Mouse (Mus musculus): ENCODE measurements around the gene Ephb2.

Ephb2 gene

GRCm38 (mm10) chr4:136733217-136733865 is 102.4 kb downstream of the Ephb2 start:
- in situ Hi-C loops (cut with MboI, MseI) = no loop called here

GRCm38 (mm10) chr4:136732536-136733121 is 103.2 kb downstream of the Ephb2 start:
- in situ Hi-C loops (cut with MboI, MseI) = no loop called here

GRCm38 (mm10) chr4:136731761-136732160 is 104.0 kb downstream of the Ephb2 start:
- in situ Hi-C loops (cut with MboI, MseI) = no loop called here

GRCm38 (mm10) chr4:136731008-136731609 is 104.7 kb downstream of the Ephb2 start:
- in situ Hi-C loops (cut with MboI, MseI) = no loop called here

DNA sequence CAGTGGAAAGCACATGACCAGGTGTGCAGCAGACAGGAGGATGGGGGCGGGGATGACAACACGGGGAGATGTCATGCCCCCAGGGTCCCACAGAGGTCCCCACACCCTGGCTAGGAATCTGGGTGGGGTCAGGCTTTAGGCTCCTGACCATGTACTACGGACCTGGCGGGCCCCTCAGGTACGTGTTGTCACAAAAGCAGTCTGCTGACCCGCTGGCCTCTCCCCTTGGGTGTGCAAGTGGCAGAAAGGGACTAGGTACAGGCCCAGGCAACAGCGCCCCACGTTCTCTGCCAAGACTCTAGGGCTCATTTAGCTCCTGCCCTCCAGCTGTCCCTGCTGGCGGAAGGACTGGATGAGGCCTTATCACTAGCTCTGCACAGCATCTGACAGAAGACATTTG is 105.3 kb downstream of the Ephb2 start:
- in situ Hi-C loops (cut with MboI, MseI) = no loop called here

- in situ Hi-C loops (cut with MboI, MseI) = no loop called here
Measured at GRCm38 (mm10) chr4:136729574-136729973, 106.2 kb downstream of the Ephb2 start.

DNA sequence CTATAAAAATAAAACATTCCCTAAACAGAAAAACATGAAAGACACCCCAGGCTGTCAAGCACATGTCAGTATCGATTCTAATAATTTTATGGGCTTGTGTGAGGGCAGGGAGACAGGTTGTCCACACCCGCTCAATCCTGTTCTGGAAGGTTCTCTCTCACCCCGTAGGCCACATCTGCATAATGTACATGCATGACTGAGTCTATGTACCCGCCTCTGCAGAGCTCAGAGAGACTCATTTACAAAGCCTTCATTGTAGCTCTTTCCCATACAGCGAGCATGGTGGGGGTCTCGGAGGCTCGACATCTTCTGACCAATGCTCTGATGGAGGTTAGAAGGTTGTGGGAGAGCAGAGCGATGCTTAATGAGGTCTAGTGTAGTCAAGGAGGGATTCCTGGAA is 108.8 kb downstream of the Ephb2 start:
- in situ Hi-C loops (cut with MboI, MseI) = no loop called here

DNA sequence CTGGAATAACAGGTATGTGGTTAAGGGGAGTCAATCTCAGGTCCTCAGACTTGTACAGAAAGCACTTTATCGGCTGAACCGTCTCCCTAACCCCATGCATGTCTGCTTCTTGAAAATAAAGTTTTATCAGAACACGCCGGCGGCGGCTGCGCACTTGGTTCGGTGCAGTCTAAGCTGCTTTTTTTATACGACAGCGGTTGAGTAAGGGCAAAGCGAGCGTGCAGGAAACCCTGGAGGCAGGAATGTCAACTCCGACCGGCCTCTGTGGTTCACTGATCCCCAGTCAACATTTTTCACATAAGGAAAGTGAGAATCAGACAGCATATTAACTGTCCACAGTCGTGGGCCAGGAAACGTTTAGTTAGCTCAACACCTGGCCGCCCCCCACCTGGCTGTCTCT is 111.1 kb downstream of the Ephb2 start:
- in situ Hi-C loops (cut with MboI, MseI) = no loop called here

- in situ Hi-C loops (cut with MboI, MseI) = no loop called here
Measured at GRCm38 (mm10) chr4:136722361-136723082, 113.3 kb downstream of the Ephb2 start.

DNA sequence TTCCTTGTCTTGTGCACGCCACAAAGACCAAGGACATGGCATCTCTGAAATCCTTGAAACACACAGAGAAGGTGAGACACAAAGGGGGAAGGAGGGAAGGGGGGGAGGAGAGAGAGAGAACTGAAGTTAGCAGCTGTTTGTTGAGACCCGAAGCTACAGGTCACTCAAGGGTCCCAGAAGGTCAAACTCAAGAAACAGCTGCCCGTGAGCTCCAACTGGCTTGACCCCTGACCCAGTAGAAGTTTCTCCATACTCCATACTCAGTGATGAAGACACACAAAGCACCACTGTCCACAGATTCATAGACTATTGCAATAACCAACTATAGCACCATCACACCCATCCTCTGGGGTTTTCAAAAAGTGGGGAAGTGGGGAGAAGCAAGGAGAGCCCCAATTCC is 113.9 kb downstream of the Ephb2 start:
- in situ Hi-C loops (cut with MboI, MseI) = no loop called here

GRCm38 (mm10) chr4:136720025-136720424 is 115.8 kb downstream of the Ephb2 start:
- in situ Hi-C loops (cut with MboI, MseI) = no loop called here

DNA sequence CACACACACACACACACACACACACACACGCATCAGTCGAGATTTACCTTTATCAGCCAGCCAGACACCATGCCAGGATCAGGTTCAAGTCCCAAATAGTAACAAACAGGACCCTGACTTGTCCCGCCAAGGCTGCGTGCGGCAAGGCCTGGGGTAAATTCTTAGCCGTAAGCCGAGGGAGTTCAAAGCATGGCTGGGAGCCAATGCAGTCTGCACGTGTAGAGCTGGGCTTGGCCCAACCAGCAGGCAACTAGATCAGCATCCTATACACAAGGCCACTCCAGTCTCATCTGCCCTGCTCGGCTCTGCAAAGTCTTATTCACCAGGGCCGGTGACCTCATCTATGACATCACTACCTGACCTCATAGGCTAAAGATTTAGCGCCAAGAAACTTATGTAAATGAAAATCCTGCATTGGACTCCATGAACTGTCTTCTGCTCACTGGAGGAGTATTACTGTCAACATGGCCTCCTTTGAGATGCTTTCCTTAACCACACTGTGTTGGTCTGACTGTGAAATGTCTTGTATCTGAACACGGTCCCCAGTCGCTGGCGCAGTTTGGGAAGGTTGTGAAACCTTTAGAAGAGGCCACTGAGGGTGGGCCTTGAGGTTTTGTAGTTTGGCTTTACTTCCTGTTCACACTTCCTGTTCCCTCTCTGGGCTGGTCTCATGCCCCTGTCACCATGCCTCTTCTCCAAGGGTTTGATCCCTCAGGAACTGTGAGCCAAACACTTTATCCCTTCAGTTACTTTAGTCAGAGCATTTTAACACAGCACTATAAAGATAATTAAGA is 117.4 kb downstream of the Ephb2 start:
- in situ Hi-C loops (cut with MboI, MseI) = no loop called here

- in situ Hi-C loops (cut with MboI, MseI) = no loop called here
Measured at GRCm38 (mm10) chr4:136716561-136716972, 119.2 kb downstream of the Ephb2 start.

GRCm38 (mm10) chr4:136714530-136714929 is 121.3 kb downstream of the Ephb2 start:
- in situ Hi-C loops (cut with MboI, MseI) = no loop called here

DNA sequence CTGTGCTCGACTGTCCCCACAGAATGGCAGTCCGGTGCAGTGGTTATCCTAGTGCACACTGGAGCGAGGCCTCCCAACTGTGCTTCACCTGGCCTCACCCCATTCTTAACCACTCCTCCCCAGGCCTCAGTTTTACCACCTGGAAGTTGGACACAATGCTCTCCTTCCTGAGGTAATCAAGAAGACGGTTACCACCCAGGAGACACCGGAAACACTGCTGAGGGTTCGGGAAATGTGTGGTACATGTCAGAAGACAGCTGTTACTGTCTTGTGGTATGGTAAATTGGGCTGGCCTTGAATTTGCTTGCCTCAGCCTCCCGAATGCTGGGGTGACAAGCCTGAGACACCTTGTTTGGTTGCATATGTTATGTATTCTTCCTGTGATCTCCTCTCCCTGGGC is 121.9 kb downstream of the Ephb2 start:
- in situ Hi-C loops (cut with MboI, MseI) = no loop called here

DNA sequence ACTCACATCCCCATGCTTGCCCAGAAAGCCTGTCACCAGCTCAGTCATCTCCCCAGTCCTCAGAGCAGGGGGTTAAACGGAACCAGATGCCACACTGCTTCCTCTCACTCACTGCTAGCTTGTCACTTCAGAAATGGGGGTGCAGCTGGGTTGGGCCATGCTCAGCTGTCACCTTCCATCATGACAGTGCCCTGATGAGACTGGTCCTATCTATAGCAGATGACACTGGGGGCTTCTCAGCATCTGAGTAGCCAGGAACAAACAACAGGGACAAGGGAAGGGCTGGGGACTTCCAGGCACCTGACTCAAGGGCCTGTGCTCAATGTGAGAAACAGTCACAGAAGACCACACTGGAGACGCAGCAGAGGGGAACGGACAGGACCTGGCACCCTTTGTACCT is 122.4 kb downstream of the Ephb2 start:
- in situ Hi-C loops (cut with MboI, MseI) = no loop called here

DNA sequence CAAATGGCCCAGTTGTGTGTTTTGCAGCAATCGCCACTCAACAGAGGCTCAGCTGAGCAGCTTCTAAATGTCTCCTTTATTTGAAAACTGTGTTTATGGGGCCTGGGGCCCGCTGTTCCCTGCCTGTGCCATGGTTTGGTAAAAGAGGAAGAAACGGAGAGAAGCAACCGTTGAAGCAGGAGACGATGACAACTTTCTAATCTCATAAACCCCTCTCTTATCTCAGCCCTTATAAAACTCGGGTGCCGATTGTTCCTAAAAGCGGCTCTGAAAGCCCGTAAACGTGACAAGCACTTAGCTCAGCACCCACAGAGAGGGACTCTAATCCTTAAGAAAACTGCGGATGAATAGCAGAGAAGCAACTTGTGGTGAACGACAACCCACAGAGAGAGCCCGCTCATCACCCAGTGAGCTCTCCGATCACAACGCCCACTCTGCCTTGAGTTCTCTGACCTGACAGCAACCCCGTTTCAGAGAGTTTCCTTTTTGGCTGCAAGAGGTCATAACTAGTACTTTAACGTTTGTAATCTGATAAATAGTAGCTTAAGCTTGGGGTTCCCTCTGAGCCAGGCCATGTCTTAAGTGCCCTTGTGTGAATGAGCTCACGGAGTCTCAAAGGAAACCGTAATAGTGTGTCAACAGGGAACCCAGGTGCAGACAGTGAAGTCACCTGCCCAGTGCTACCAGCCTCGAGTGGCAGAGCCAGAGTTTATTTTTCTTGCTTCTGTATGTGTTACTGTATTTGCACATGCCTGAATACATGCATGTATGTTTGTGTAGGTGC is 123.6 kb downstream of the Ephb2 start:
- in situ Hi-C loops (cut with MboI, MseI) = no loop called here

DNA sequence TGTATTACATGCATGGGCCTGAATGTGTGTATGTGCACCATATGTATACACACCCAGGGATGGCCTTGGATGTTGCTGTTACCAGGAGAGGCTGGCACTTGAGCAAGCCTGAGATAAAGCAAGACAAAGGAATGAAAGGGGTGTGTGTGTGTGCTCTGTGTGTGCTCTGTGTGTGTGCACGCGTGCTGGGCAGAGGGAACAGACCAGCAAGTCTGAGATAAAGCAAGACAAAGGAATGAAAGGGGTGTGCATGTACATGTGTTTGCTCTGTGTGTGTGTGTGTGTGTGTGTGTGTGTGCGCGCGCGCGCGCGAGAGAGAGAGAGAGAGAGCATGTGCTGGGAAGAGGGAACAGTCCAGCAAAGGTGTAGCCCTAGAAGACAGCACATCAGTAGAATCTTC is 125.4 kb downstream of the Ephb2 start:
- in situ Hi-C loops (cut with MboI, MseI) = no loop called here

- in situ Hi-C loops (cut with MboI, MseI) = no loop called here
Measured at GRCm38 (mm10) chr4:136708956-136709355, 126.8 kb downstream of the Ephb2 start.

DNA sequence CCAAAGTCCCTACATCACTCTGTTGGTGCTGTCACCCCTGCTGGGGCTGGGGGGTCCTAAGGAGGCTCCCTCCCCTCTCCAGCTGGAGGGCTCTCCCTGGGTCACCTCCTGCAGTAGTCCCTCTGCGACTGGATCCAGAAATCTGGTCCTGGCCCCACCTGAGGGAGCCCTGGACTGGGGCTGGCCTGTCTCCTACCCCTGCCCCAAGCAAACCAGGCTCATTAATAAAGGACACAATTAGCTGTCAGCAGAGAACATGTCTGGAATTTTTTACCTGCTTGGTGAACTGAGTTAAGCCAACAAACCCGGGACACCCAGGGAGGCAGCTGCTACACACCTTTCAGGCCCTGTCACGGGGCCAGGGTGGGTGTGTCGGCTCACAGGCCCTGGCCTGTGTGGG is 129.1 kb downstream of the Ephb2 start:
- in situ Hi-C loops (cut with MboI, MseI) = no loop called here

DNA sequence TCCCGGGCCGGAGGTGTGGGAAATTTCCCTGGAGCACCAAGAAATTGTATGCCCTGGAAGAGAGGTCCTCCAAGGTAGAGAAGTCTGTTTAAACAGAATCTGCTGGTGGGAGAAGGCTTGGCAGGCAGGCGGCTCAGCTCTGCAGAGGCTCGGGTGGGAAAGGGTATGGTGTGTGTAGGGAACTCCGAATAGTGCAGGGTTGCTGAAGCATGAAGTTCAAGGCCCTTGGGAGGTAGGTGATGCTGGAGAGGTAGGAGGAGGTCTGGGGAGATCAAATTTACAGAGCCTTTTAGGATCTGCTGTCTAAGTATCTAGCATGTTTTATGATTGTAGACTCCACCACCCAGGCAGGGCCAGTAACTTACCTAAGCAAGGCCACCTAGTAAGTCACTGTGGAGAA is 130.7 kb downstream of the Ephb2 start:
- in situ Hi-C loops (cut with MboI, MseI) = no loop called here
